Mouse (Mus musculus): Measurements from ENCODE around the gene Tmem185a.
A peak's percentile ranks its signal among the peaks of the same experiment; 100 is the strongest.
"Not testable (repeated sequence)": the region's sequence is repeated elsewhere in the genome, so short reads cannot be mapped to it uniquely, and the experiment has no call there.

The Tmem185a gene

DNA sequence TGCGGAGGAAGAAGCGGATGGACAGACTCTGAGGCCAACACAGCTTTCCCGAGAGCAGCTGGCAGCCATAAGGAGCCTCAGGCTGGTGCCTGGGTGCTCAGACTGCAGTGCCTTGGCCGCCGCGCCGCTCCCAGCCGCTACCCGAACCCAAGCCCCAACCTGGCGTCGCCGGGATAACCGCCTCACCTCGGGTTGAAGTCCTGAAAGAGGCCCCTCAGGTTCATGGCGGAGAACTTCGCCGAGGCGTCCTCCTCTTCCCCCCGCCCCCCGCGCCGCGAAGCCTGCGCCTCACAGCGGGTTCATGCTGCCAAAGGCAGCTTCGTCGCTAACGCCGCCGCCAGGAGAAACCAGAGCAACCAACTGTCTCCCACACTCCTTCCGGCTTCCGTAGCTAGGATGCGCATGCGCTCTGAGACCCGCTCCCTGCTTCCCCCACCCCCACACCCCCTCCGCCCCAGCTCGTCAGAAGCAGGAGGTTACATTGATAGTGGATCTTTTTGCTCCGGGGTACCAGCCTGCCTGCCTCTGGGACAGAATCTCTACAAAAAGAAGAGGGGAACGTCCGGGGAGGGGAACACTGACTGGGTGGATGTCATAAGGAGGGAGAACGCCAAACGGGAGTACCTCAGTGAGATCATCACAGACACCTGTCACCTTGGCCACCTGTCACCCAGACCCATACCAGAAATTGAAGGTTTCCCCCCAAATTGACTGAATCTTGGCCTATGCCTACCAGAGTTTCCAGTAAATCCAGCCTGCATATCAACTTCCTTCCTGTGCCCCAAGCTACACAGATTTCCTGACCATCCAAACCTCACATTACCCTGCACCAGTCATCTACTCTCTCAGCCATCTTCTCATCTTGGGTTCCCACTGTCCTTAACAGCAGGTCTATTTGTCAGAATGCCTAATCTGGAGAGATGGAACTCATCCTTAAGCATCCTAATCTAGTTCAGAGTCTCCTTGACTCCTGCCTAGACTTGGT, at the start of gene Tmem185a:
Gene Tmem185a (minus strand): TSS at position 389 of the 985 bp plus-strand sequence.
- no peak for DNase-seq (ENCODE audit: extremely low read depth, low read depth, low spot score)

DNA sequence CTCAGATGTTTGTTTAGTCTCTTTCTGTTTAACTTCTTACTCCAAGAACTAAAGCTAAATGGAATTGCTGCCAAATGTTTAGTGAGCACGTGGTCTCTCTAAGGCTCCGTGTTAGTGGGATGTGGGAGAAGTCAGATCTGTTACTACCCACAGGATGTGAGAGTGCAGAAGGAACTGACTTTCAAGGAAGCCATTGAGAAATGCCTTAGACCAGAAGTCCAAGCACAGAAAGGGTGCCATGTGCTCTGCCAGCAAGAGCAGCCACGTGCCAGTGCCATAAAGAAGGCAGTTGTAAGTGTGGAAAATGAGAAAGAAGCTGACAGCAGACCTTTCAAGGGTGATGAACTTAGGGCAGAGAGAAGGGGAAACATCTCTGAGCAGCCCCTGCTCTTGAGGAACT, 37.4 kb upstream of the Tmem185a start:
- not testable (repeated sequence) for DNase-seq (ENCODE audit: extremely low read depth, low read depth, low spot score)

DNA sequence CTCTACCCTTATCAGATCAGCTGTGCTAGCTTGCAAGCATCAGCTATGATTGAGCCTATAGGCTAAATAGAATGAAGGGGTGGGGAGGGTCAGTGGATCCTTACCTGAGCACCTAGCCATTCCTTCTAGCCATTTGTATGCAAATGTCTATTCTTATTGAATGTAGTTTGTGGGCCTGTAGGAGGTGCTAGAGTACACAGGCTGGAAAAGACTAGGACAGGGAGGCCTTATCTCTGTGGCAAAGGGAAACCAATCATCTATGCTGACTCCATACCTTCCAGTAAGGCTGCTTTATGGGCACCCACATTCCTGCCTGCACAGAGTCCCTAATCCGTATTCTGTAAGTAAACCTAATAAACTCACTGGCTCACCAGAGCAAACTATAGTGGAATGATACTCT, 10.3 kb upstream of the Tmem185a start:
- not testable (repeated sequence) for DNase-seq (ENCODE audit: extremely low read depth, low read depth, low spot score)

DNA sequence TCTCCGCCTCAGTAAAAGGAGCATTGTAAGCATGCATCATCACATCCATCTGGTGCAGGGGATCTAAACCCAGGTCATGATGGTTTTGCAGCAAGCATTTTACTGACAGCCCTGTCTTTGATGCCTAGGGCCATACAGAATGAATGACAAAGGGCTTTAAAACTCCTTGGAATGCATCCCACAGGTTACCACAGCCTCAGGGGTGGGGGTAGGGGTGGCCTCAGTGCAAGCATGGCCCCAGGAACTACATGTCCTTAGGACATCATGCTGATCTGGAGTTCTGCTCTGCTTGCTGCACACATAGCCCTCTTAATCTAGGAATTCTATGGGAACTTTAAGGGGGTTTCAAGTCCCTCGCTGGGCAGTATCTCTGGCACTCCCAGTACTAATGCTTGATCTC, 5.2 kb upstream of the Tmem185a start:
- no peak for DNase-seq (ENCODE audit: extremely low read depth, low read depth, low spot score)

DNA sequence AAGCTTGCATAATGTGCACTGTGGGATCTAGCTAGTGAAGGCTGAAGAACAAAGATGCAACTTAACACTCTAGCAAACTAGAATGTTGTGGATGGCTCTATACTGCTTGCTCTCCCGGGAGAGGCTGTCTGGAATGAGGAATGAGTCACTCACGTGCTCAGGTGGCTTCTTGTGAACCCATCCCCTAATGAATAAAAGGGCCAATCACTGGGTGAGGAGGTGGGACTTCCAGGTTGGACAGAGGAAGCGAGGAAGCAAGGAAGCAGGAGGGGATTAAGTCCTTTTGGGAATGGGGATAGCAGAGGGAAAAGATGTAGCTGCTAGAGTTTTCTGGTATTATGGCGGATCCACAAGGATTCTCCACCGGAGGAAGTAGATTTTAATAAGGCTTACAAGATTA, 1.7 kb upstream of the Tmem185a start:
- no peak for DNase-seq (ENCODE audit: extremely low read depth, low read depth, low spot score)

DNA sequence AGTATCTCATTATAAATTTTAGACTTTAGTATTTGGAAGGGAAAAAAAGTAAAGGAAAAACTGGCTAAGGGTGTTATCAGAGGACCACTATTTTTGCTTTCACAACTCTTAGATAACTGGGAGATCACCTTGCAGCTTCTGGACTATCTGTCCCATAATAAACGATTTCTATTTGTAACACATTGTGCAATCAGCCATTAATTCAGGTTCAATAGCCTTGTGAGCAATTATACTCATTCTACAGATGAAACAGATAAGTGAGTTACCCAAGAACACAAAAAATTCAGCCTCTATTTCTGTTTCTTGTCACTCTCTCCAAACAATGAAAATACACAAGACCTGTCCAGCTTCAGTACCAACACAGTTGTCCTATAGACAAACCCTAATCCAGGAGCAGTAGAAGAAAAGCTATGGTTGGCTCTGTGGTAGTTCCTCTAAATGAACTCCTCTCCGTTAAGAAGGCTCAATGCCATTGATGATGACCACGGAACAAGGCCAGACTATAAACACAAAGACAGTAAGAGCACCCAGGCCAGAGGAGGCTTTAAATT, 1.7 kb downstream of the Tmem185a start:
- no peak for DNase-seq (ENCODE audit: extremely low read depth, low read depth, low spot score)

DNA sequence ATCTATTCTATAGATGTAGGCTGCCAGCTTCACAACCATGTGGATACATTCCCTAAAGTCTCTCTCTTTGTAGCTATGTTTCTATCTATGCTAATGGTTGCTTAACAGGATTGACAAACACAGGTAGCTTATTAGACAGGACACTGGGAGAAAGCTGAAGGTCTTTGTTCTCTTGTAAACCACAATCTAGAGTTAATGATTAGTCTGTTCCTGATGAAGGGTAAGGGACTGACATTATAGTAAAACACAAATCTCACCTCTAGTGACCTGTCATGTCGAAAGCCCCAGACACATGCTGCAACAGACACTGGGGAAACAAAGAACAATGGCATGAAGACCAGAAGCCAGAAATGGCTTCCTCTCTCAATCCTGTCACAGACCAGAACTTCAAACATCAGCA, 10.1 kb downstream of the Tmem185a start:
- no peak for DNase-seq (ENCODE audit: extremely low read depth, low read depth, low spot score)

DNA sequence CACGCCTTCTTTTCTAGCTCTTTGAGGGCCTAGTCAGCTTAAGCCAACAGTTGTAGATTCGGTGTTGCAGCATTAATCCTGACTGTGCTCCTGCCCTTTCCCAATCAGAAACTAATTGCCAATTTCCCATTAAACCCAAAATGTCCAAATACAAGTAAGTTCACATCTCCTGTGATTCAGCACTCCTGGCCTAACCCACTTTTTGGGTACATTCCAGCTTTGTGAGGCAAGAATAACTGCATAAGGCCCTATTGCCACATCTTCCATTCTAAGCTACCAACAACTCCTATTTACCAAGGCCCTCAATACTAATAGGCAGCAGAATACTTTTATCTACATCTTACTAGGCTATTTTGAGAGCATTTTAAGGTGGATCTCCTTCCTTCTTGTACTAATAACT, 11.5 kb downstream of the Tmem185a start:
- DNase-seq (ENCODE audit: extremely low read depth, low read depth, low spot score), result peak; percentile 64

DNA sequence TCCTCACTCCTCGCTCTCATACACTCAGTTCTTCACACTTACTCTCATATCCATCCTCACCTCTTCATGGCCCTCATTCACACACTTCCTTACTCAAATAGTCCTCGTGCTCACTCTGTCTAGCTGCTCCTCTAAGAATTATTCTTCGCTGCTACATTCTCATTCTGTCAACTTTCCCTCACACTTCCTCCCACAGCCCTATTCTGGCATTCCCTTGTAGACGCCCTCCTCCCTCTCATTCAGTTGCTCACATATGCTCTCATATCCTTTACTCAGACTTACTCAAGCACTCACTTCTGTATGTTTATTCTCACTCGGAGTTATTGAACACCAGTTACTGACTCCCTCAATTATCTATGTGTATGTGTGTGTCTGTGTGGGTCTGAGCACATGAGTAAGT, 13.4 kb downstream of the Tmem185a start:
- DNase-seq (ENCODE audit: extremely low read depth, low read depth, low spot score), result no peak

DNA sequence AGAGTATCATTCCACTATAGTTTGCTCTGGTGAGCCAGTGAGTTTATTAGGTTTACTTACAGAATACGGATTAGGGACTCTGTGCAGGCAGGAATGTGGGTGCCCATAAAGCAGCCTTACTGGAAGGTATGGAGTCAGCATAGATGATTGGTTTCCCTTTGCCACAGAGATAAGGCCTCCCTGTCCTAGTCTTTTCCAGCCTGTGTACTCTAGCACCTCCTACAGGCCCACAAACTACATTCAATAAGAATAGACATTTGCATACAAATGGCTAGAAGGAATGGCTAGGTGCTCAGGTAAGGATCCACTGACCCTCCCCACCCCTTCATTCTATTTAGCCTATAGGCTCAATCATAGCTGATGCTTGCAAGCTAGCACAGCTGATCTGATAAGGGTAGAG, 24.6 kb downstream of the Tmem185a start:
- DNase-seq (ENCODE audit: extremely low read depth, low read depth, low spot score), result not testable (repeated sequence)

DNA sequence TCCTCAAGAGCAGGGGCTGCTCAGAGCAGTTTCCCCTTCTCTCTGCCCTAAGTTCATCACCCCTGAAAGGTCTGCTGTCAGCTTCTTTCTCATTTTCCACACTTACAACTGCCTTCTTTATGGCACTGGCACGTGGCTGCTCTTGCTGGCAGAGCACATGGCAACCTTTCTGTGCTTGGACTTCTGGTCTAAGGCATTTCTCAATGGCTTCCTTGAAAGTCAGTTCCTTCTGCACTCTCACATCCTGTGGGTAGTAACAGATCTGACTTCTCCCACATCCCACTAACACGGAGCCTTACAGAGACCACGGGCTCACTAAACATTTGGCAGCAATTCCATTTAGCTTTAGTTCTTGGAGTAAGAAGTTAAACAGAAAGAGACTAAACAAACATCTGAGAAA, 51.5 kb downstream of the Tmem185a start:
- not testable (repeated sequence) for DNase-seq (ENCODE audit: extremely low read depth, low read depth, low spot score)
